Mouse (Mus musculus) limb, embryonic 14.5 days (tissue): ENCODE results near the gene Sdccag8. TPM values are rescaled to one million over a fixed set of nuclear protein-coding genes. Genes with fewer than 3 reads are reported as not detected.

Source experiments
- ATAC-seq: fragments of 200-750 bp; cut with Nextera tagmentation; 2 replicates; pipeline ENCODE4 v1.8.0; 2017; ENCODE audit warnings: low read depth, moderate number of reproducible peaks, moderate TSS enrichment; ENCODE audit not compliant: low FRiP score
- DNase-seq: peaks from one replicate; pipeline ENCODE4 v3.0.0-alpha.2; 2015; ENCODE audit warnings: low spot score
- H3K27ac ChIP-seq: fragments of 300-500 bp; sonication (generic); replicated peaks from 2 replicates; pipeline ENCODE4 v1.5.1; 2014; ENCODE audit warnings: low read depth, mild to moderate bottlenecking, low read length, moderate library complexity, mixed read lengths
- H3K27me3 ChIP-seq: fragments of 300-500 bp; sonication (generic); 2 replicates; pipeline ENCODE4 v1.6.1; 2014; ENCODE audit warnings: low read length, mixed read lengths; ENCODE audit not compliant: control insufficient read depth, insufficient read depth
- H3K36me3 ChIP-seq: fragments of 300-500 bp; sonication (generic); 2 replicates; pipeline ENCODE4 v1.6.1; 2014; ENCODE audit warnings: mild to moderate bottlenecking, low read length, moderate library complexity, mixed read lengths; ENCODE audit not compliant: control insufficient read depth, insufficient read depth
- H3K4me1 ChIP-seq: fragments of 300-500 bp; sonication (generic); 2 replicates; pipeline ENCODE4 v1.6.1; 2014; ENCODE audit warnings: antibody characterized with exemption, low read length, mixed read lengths; ENCODE audit not compliant: control insufficient read depth, insufficient read depth
- H3K4me2 ChIP-seq: fragments of 300-500 bp; sonication (generic); replicated peaks from 2 replicates; pipeline ENCODE4 v1.6.1; 2014; ENCODE audit warnings: low read depth, mild to moderate bottlenecking, low read length, moderate library complexity; ENCODE audit not compliant: severe bottlenecking
- H3K4me3 ChIP-seq: fragments of 300-500 bp; sonication (generic); replicated peaks from 2 replicates; pipeline ENCODE4 v1.5.1; 2014; ENCODE audit warnings: low read length
- H3K9ac ChIP-seq: fragments of 300-500 bp; sonication (generic); 2 replicates; pipeline ENCODE4 v1.6.1; 2014; ENCODE audit warnings: mild to moderate bottlenecking, low read depth, low read length, moderate library complexity; ENCODE audit not compliant: severe bottlenecking
- H3K9me3 ChIP-seq: fragments of 300-500 bp; sonication (generic); 2 replicates; pipeline ENCODE4 v1.6.1; 2016; ENCODE audit warnings: low read length; ENCODE audit not compliant: control insufficient read depth
- POLR2A ChIP-seq: fragments of 200-500 bp; IDR thresholded peaks from 2 replicates; pipeline ENCODE4 v1.8.0; 2012; ENCODE audit warnings: inconsistent platforms, mild to moderate bottlenecking, moderate library complexity, borderline replicate concordance; ENCODE audit not compliant: insufficient read depth, insufficient read length; ENCODE audit errors: extremely low read depth
- WGBS: fragments of 180-500 bp; shearing (Covaris S2); extraction: QIAGEN DNeasy Blood & Tissue Kit; methylation state at CpG from one replicate; pipeline ENCODE4 v1.1.7; 2014; 5-methylcytosine and 5-hydroxymethylcytosine counted together
- polyA plus RNA-seq, 2 experiments: library from polyadenylated mRNA; depleted of rRNA in 1 of 2; stranded (reverse) in 1 of 2; unstranded in 1 of 2; fragments of >200 nt; fragmentation: Nextera tagmentation in 1 of 2; extraction: Ambion mirVana in 1 of 2; gene quantifications; 2 replicates each; pipeline versions ENCODE4 v1.2.1 to v1.2.3; 2012 to 2014

Gene Sdccag8
- polyA plus RNA-seq, 2 experiments, result 8.5 to 15.8 TPM

DNA sequence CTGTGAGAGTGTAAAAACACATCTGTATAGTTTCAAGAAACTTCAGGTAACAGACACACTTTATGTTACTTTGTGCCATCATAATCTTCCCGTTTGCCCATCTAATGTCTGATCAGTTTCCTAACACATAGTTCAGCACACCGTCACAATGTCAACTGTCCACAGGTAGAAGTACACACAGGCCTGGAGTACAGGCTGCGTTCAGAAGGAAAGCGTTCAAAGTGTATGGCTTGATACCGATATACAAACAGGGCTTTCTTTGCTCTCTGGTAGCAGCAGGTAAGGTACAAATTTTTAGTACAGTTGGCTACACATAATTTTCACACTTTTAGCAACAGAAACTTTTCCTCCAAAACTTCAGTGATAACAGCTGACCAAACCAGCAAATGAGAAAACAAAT, 205.2 kb downstream of the Sdccag8 start:
- WGBS, result 92% methylated on average over 5 of the region's 5 CpGs
- H3K4me2 ChIP-seq, result no peak overlapping the region
- 0 out of 2 replicates have a peak, but pooled peaks cover 2% of the 10 kb centered on the region for H3K4me1 ChIP-seq
- H3K4me3 ChIP-seq, result no peak overlapping the region
- ATAC-seq (no peak), DNase-seq (no peak)
- H3K27me3 ChIP-seq, result no peaks in the 10 kb centered on the region
- H3K36me3 ChIP-seq, result peaks cover 8% of the 10 kb centered on the region; the same call in 1 of the 2 replicates
- no peaks in the 10 kb centered on the region for H3K9me3 ChIP-seq
- H3K9ac ChIP-seq, result no peak overlapping the region
- no peak overlapping the region for H3K27ac ChIP-seq
- no peak for TF ChIP-seq POLR2A

GRCm38 (mm10) chr1:177022751-177023150, 208.3 kb downstream of the Sdccag8 start:
- Histone ChIP-seq H3K9me3 (no peaks in the 10 kb centered on the region), H3K4me3 (no peak overlapping the region), H3K27ac (no peak overlapping the region), H3K36me3 (peaks cover 8% of the 10 kb centered on the region), H3K27me3 (no peaks in the 10 kb centered on the region), H3K4me1 (no peaks in the 10 kb centered on the region), H3K4me2 (no peak overlapping the region), H3K9ac (no peak overlapping the region)
- no peak for ATAC-seq
- 76% methylated on average over 3 of the region's 3 CpGs for WGBS
- no peak for DNase-seq
- no peak for TF ChIP-seq POLR2A

- Histone ChIP-seq H3K27me3 (no peaks in the 10 kb centered on the region), H3K4me1 (no peaks in the 10 kb centered on the region), H3K9me3 (no peaks in the 10 kb centered on the region), H3K4me3 (no peak overlapping the region), H3K36me3 (peaks cover 2% of the 10 kb centered on the region), H3K27ac (no peak overlapping the region), H3K4me2 (no peak overlapping the region), H3K9ac (no peak overlapping the region)
- DNase-seq (no peak), ATAC-seq (no peak)
- 92% methylated on average over 3 of the region's 3 CpGs for WGBS
- no peak for TF ChIP-seq POLR2A
Measured at GRCm38 (mm10) chr1:177027706-177028105, 213.2 kb downstream of the Sdccag8 start.

DNA sequence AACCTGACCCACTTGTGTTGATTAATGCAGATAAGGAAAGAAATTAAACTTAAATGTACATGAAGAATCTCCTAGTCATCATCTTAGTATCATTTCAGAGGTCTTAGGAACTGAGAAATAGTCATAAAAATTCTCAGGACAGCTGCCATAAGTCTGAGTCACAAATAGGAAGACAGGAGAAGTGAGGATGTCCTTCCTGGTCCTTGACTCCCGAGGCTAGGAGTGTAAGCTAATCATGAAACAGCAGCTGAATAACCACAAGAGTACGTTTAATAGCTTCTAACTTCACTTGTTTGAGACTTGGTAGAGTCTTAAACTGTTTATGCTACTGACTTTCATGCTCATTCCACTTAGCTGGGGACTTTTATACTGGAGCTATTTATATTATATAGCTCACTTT, 214.6 kb downstream of the Sdccag8 start:
- Histone ChIP-seq H3K27ac (no peak overlapping the region), H3K4me2 (no peak overlapping the region), H3K27me3 (no peaks in the 10 kb centered on the region), H3K4me3 (no peak overlapping the region), H3K9ac (no peak overlapping the region), H3K9me3 (no peaks in the 10 kb centered on the region), H3K36me3 (no peaks in the 10 kb centered on the region; the same call in 1 of the 2 replicates), H3K4me1 (no peaks in the 10 kb centered on the region)
- ATAC-seq (no peak), DNase-seq (no peak)
- WGBS, result 63% methylated on average over 2 of the region's 2 CpGs
- no peak for TF ChIP-seq POLR2A

DNA sequence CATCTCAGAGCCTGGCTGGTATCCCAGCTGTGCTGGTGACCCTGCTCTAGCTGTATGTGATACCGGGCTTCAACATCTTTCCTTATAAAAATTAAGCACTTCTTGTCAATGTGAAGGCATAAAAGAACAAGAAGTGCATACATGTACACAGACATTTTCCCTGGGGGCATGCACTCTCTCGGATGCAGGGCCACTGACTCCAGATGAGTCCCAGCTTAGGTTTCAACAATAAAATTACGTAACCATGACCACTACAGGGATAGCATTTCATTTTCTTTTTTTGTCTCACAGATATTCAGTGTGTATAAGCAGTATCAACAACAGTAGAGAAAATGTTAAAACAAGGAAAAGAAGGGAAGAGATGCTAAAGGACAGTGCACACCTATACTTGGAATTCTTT, 216.2 kb downstream of the Sdccag8 start:
- ATAC-seq (no peak), DNase-seq (no peak)
- TF ChIP-seq POLR2A, result no peak
- no peak overlapping the region for H3K27ac ChIP-seq
- H3K9me3 ChIP-seq, result no peaks in the 10 kb centered on the region
- H3K9ac ChIP-seq, result no peak overlapping the region
- H3K27me3 ChIP-seq, result no peaks in the 10 kb centered on the region
- 52% methylated on average over 3 of the region's 3 CpGs for WGBS
- no peaks in the 10 kb centered on the region for H3K36me3 ChIP-seq
- H3K4me3 ChIP-seq, result no peak overlapping the region
- no peak overlapping the region for H3K4me2 ChIP-seq
- H3K4me1 ChIP-seq, result no peaks in the 10 kb centered on the region

DNA sequence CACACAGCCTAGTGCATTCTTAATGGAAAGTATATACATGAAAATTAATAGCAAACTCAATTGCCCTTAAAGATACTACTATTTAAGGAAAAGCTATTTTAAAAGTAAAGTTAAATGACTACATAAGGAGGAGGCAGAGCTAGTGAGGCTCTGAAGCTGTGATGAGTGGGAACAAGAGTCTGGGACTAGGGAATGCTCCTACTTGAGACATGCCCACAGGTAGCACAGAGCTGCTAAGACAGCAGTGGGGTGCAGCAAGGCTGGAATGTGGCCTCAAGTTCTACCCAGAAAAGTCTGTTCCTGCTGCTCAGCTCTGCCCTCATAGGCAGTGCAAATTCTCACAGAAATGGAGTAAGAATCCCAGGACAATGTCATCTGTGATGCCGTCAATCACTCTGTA, 216.7 kb downstream of the Sdccag8 start:
- no peak overlapping the region for H3K27ac ChIP-seq
- ATAC-seq, result no peak

More for the DNA sequence above, 216.7 kb downstream of the Sdccag8 start:
- H3K4me3 ChIP-seq, result no peak overlapping the region
- no peaks in the 10 kb centered on the region for H3K9me3 ChIP-seq
- H3K27me3 ChIP-seq, result no peaks in the 10 kb centered on the region
- DNase-seq, result no peak
- no peaks in the 10 kb centered on the region for H3K36me3 ChIP-seq
- no peaks in the 10 kb centered on the region for H3K4me1 ChIP-seq
- H3K9ac ChIP-seq, result no peak overlapping the region
- 100% methylated on average over 1 of the region's 1 CpGs for WGBS
- no peak overlapping the region for H3K4me2 ChIP-seq
- TF ChIP-seq POLR2A, result no peak
